12 mouse cellular contexts compared by ENCODE assay signal in the genomic region with DNA sequence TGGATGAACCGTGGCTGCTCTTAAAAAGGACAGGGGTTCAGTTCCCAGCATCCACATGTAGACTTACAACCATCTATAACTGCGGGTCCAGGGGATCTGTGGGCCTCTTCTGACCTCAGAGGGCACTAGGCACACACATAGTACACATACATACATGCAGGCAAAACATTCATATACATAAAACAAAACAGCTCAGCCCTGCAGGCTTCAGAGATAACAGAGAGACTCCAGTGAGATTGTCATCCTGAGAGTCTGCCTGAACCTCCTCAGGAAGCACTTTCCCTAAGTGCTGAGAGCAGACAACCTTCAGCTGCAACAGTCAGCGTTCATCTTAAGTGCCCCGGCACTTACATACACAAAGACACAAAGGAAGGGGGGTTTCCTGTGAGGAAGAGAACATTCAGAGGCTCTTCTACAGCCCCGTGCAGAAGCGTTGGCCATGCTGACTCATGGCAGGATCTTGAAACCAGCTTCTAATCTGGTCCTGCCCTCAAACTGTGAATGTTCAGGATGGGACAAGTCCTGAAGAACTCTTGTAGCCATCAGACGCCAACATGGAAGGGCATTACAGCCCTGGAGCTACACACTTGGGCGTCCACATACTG. TPM values are rescaled to one million over a fixed set of nuclear protein-coding genes. Genes with fewer than 3 reads are reported as not detected.
DNase-seq lines count a peak whose midpoint lies in the region; ATAC-seq lines count a peak whose summit lies in the region.
"Had no signal": no experiment of that assay in that cellular context is flagged by ENCODE, and none has a peak within 500 bp of the region (broad histone marks: within the 10 kb centered on the region; RNA-seq: fewer than 3 reads in every experiment).

No protein-coding gene starts in this region.

- no peak overlapping the region for H3K27ac ChIP-seq in heart, embryonic 11.5 days (ENCODE audit: low read depth, low read length)

- WGBS in heart, embryonic 11.5 days (ENCODE audit: insufficient replicate concordance), result 34% methylated on average over 8 of the region's 8 CpGs

- no peak overlapping the region for H3K4me3 ChIP-seq in heart, embryonic 11.5 days (ENCODE audit: low read depth, low read length)

- no peaks in the 10 kb centered on the region for H3K36me3 ChIP-seq in heart, embryonic 11.5 days (ENCODE audit: control insufficient read depth, insufficient read depth, low read length)

- H3K9me3 ChIP-seq in heart, embryonic 11.5 days (replicated peaks; ENCODE audit: control insufficient read depth, low read length), result 0 out of 2 replicates have a peak, but pooled peaks cover 4% of the 10 kb centered on the region

- ATAC-seq in heart, embryonic 11.5 days (replicated peaks; ENCODE audit: insufficient number of reproducible peaks, low FRiP score, low TSS enrichment), result 0 out of 2 replicates have a peak, but pooled peaks have one; percentile 31
- ATAC-seq in hematopoietic stem cell, adult 5-6 weeks (replicated peaks in 1 of 2; ENCODE audit: insufficient read depth in 1 of 2, low FRiP score in 2 of 2, low TSS enrichment in 1 of 2, low read depth in 1 of 2, poor library complexity in 2 of 2, severe bottlenecking in 2 of 2), result peak; percentile 18 to 20; a peak in 1 of 4 replicates
- ATAC-seq in monocyte, adult 5-6 weeks (replicated peaks; ENCODE audit: insufficient number of reproducible peaks, low FRiP score, low TSS enrichment, poor library complexity, severe bottlenecking), result 0 out of 2 replicates have a peak, but pooled peaks have one; percentile 30

- no peak overlapping the region for H3K4me2 ChIP-seq in heart, embryonic 11.5 days

- H3K9ac ChIP-seq in heart, embryonic 11.5 days (ENCODE audit: low read depth, low read length), result no peak overlapping the region

- no peak for DNase-seq in heart, postnatal 10 days
- DNase-seq in A20 (ENCODE audit: low read depth, low spot score), result peak; percentile 44
- no peak for DNase-seq in cerebellum, adult 18-20 months
- DNase-seq in retina, embryonic 14.5 days (ENCODE audit: low spot score), result no peak
- no peak for DNase-seq in adrenal gland, postnatal 14 days
- DNase-seq: kidney, adult 11 months had no signal

- intact Hi-C loops in heart, postnatal 10 days (cut with DNase I), result no loop called here

- H3K27me3 ChIP-seq in heart, embryonic 11.5 days (ENCODE audit: control insufficient read depth, insufficient read depth, low read length), result no peaks in the 10 kb centered on the region

- H3K4me1 ChIP-seq in heart, embryonic 11.5 days (ENCODE audit: control insufficient read depth, insufficient read depth, low read length), result 0 out of 2 replicates have a peak, but pooled peaks cover 2% of the 10 kb centered on the region

RNA-seq across cellular contexts. Expression of gene Il10rb, which starts 27.5 kb away (rescaled TPM):
- polyA plus RNA-seq in heart, embryonic 11.5 days (2014; fragmentation: Nextera tagmentation; extraction: Ambion mirVana), result 38.6 and 46.9 TPM in 2 replicates
- total RNA-seq in heart, postnatal 10 days (2021), result 100 to 1,000 TPM in 1 of 2 experiments, 10 to 100 TPM in 1; 82.7 to 101 TPM
- 55.1 and 57.3 TPM in 2 replicates for total RNA-seq in hematopoietic stem cell, adult 5-6 weeks (2017)
- total RNA-seq in monocyte, adult 5-6 weeks (2017), result 86.7 to 144 TPM (median 102 TPM) in 3 replicates
- total RNA-seq in adrenal gland, postnatal 14 days (2021), result 105 and 106 TPM in 2 replicates

RNA-seq across cellular contexts. Expression of gene Gm21970, which starts 41.9 kb away (rescaled TPM):
- not detected in 2 replicates for polyA plus RNA-seq in heart, embryonic 11.5 days (2014; fragmentation: Nextera tagmentation; extraction: Ambion mirVana)
- total RNA-seq in heart, postnatal 10 days (2021), result not detected
- total RNA-seq in hematopoietic stem cell, adult 5-6 weeks (2017), result not detected in 2 replicates
- not detected in 3 replicates for total RNA-seq in monocyte, adult 5-6 weeks (2017)
- total RNA-seq in adrenal gland, postnatal 14 days (2021), result 0.59 TPM in 1 of 2 replicates, not detected in the other
- total RNA-seq: gastrocnemius, adult 18-20 months had no signal
- polyA plus RNA-seq: C2C12; embryonic facial prominence, embryonic 14.5 days had no signal

RNA-seq across cellular contexts. Expression of gene Ifnar1, which starts 51.6 kb away (rescaled TPM):
- polyA plus RNA-seq in heart, embryonic 11.5 days (2014; fragmentation: Nextera tagmentation; extraction: Ambion mirVana), result 37.1 and 38.6 TPM in 2 replicates
- total RNA-seq in heart, postnatal 10 days (2021), result 10 to 100 TPM; 46.6 to 58.9 TPM
- total RNA-seq in hematopoietic stem cell, adult 5-6 weeks (2017), result 46.4 and 55.3 TPM in 2 replicates
- total RNA-seq in monocyte, adult 5-6 weeks (2017), result 91.0 to 131 TPM (median 108 TPM) in 3 replicates
- total RNA-seq in adrenal gland, postnatal 14 days (2021), result 80.3 and 82.7 TPM in 2 replicates
